Mouse (Mus musculus) heart, embryonic 11.5 days (tissue): ENCODE data around the gene N4bp3. TPM values are rescaled to one million over a fixed set of nuclear protein-coding genes. Genes with fewer than 3 reads are reported as not detected.
"Not testable (repeated sequence)": the region's sequence is repeated elsewhere in the genome, so short reads cannot be mapped to it uniquely, and the experiment has no call there.

ENCODE experiments used
- ATAC-seq: fragments of 200-750 bp; cut with Nextera tagmentation; replicated peaks from 2 replicates; pipeline ENCODE4 v1.8.0; 2017; ENCODE audit warnings: moderate library complexity; ENCODE audit not compliant: insufficient number of reproducible peaks, low FRiP score, low TSS enrichment
- H3K27ac ChIP-seq: fragments of 300-500 bp; sonication (generic); 2 replicates; pipeline ENCODE4 v1.5.1; 2014; ENCODE audit warnings: mild to moderate bottlenecking, low read depth, low read length
- H3K27me3 ChIP-seq: fragments of 300-500 bp; sonication (generic); 2 replicates; pipeline ENCODE4 v1.6.1; 2014; ENCODE audit warnings: mild to moderate bottlenecking, low read length, mixed read lengths; ENCODE audit not compliant: control insufficient read depth, insufficient read depth
- H3K36me3 ChIP-seq: fragments of 300-500 bp; sonication (generic); 2 replicates; pipeline ENCODE4 v1.6.1; 2014; ENCODE audit warnings: mild to moderate bottlenecking, low read length, moderate library complexity, mixed read lengths; ENCODE audit not compliant: control insufficient read depth, insufficient read depth
- H3K4me1 ChIP-seq: fragments of 300-500 bp; sonication (generic); 2 replicates; pipeline ENCODE4 v1.6.1; 2014; ENCODE audit warnings: low read length; ENCODE audit not compliant: control insufficient read depth, insufficient read depth
- H3K4me2 ChIP-seq: fragments of 300-500 bp; sonication (generic); 2 replicates; pipeline ENCODE4 v1.6.1; 2014; ENCODE audit warnings: mild to moderate bottlenecking, moderate library complexity
- H3K4me3 ChIP-seq: fragments of 300-500 bp; sonication (generic); 2 replicates; pipeline ENCODE4 v1.5.1; 2014; ENCODE audit warnings: low read depth, low read length
- H3K9ac ChIP-seq: fragments of 300-500 bp; sonication (generic); 2 replicates; pipeline ENCODE4 v1.6.1; 2014; ENCODE audit warnings: mild to moderate bottlenecking, low read depth, low read length, moderate library complexity
- H3K9me3 ChIP-seq: fragments of 300-500 bp; sonication (generic); replicated peaks from 2 replicates; pipeline ENCODE4 v1.6.1; 2016; ENCODE audit warnings: low read length; ENCODE audit not compliant: control insufficient read depth
- WGBS: fragments of 180-500 bp; shearing (Covaris S2); extraction: QIAGEN DNeasy Blood & Tissue Kit; methylation state at CpG from one replicate; pipeline ENCODE4 v1.1.7; 2014; ENCODE audit not compliant: insufficient replicate concordance; 5-methylcytosine and 5-hydroxymethylcytosine counted together
- polyA plus RNA-seq: library from polyadenylated mRNA; unstranded; fragments of >200 nt; fragmentation: Nextera tagmentation; extraction: Ambion mirVana; gene quantifications from 2 replicates; pipeline ENCODE4 v1.2.1, GENCODE M21; 2014

N4bp3 gene
- polyA plus RNA-seq, 1 experiment from 2014 or later: 4.2 TPM

- H3K9ac ChIP-seq: no peak overlapping the region
- 72% methylated on average over 6 of the region's 6 CpGs for WGBS
- no peak for ATAC-seq
- H3K4me2 ChIP-seq: no peak overlapping the region
- H3K4me3 ChIP-seq: no peak overlapping the region
- H3K9me3 ChIP-seq: no peaks in the 10 kb centered on the region
- no peaks in the 10 kb centered on the region for H3K27me3 ChIP-seq
- no peak overlapping the region for H3K27ac ChIP-seq
- H3K36me3 ChIP-seq: no peaks in the 10 kb centered on the region
- no peaks in the 10 kb centered on the region for H3K4me1 ChIP-seq
Observed at GRCm38 (mm10) chr11:51677737-51678418, 27.2 kb upstream of the N4bp3 start.

DNA sequence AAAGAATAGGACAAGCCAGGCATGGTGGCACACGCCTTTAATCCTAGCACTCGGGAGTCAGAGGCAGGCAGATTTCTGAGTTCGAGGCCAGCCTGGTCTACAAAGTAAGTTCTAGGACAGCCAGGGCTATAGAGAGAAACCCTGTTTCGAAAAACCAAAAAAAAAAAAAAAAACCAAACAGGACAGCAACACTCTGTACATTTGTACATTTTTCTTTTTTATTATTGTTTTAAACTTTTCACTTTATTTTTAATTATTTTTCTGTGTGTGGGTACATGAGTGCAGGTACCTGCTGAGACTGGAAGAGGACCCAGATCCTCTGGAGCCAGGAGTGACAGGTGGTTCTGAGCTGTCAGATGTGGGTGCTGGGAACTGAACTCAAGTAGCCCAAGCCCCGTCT lies 24.7 kb upstream of the N4bp3 start:
- H3K36me3 ChIP-seq: no peaks in the 10 kb centered on the region
- H3K4me2 ChIP-seq: no peak overlapping the region
- no peaks in the 10 kb centered on the region for H3K9me3 ChIP-seq
- no peak overlapping the region for H3K9ac ChIP-seq
- no peaks in the 10 kb centered on the region for H3K4me1 ChIP-seq
- no peaks in the 10 kb centered on the region for H3K27me3 ChIP-seq
- no peak overlapping the region for H3K4me3 ChIP-seq
- no peak overlapping the region for H3K27ac ChIP-seq
- 71% methylated on average over 5 of the region's 5 CpGs for WGBS
- ATAC-seq: no peak

DNA sequence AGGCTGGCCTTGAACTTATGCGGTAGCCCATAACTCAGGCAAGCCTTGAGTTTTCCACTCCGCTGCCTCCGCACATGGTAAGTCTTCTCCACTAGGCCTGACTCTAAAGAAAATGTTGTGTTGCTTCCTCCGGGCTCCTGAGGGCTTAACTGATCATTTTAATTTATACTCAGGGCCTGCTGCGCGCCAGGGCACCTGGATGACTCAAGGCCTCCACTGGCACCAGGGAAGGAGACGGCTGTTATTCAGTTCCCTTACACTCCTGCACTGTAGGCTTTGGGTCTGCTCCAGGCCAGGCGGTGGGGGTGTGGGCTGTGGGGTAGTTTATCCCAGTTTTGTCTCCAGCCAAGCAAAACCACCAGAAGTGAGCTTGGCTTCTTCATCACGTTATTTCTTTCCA lies 22.6 kb upstream of the N4bp3 start:
- Histone ChIP-seq H3K9ac (no peak overlapping the region), H3K4me3 (no peak overlapping the region), H3K36me3 (no peaks in the 10 kb centered on the region), H3K4me1 (no peaks in the 10 kb centered on the region), H3K4me2 (no peak overlapping the region), H3K9me3 (no peaks in the 10 kb centered on the region), H3K27ac (no peak overlapping the region), H3K27me3 (no peaks in the 10 kb centered on the region)
- no peak for ATAC-seq
- WGBS: 80% methylated on average over 9 of the region's 9 CpGs

- Histone ChIP-seq H3K9me3 (no peaks in the 10 kb centered on the region), H3K4me1 (no peaks in the 10 kb centered on the region), H3K27ac (no peak overlapping the region), H3K4me3 (no peak overlapping the region), H3K4me2 (no peak overlapping the region), H3K36me3 (no peaks in the 10 kb centered on the region), H3K9ac (no peak overlapping the region), H3K27me3 (no peaks in the 10 kb centered on the region)
- ATAC-seq: no peak
- WGBS: 59% methylated on average over 2 of the region's 2 CpGs
Observed at GRCm38 (mm10) chr11:51671376-51671775, 20.7 kb upstream of the N4bp3 start.

GRCm38 (mm10) chr11:51670846-51671245 lies 20.2 kb upstream of the N4bp3 start:
- Histone ChIP-seq H3K4me1 (no peaks in the 10 kb centered on the region), H3K9ac (no peak overlapping the region), H3K4me2 (no peak overlapping the region), H3K4me3 (no peak overlapping the region), H3K36me3 (no peaks in the 10 kb centered on the region), H3K27me3 (no peaks in the 10 kb centered on the region), H3K9me3 (no peaks in the 10 kb centered on the region), H3K27ac (no peak overlapping the region)
- no peak for ATAC-seq
- WGBS: 88% methylated on average over 7 of the region's 7 CpGs

DNA sequence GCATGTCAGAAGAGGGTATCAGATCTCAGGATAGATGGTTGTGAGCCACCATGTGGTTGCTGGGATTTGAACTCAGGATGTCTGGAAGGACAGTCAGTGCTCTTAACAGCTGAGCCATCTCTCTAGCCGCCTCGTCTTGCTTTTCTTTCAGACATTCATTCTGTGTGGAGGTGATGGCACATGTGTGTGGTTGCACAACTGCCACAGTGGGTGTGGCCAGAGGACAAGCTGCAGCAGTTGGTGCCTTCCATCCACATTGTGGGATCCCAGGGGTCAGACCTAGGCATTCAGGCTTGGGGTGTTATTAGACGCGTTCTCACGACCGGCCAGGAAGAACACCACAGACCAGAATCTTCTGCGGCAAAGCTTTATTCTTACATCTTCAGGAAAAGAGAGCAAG lies 14.1 kb upstream of the N4bp3 start:
- 88% methylated on average over 7 of the region's 7 CpGs for WGBS
- H3K36me3 ChIP-seq, H3K4me3 ChIP-seq, H3K9me3 ChIP-seq, H3K4me2 ChIP-seq, H3K9ac ChIP-seq, ATAC-seq, H3K27ac ChIP-seq, H3K4me1 ChIP-seq, H3K27me3 ChIP-seq: not testable (repeated sequence)

DNA sequence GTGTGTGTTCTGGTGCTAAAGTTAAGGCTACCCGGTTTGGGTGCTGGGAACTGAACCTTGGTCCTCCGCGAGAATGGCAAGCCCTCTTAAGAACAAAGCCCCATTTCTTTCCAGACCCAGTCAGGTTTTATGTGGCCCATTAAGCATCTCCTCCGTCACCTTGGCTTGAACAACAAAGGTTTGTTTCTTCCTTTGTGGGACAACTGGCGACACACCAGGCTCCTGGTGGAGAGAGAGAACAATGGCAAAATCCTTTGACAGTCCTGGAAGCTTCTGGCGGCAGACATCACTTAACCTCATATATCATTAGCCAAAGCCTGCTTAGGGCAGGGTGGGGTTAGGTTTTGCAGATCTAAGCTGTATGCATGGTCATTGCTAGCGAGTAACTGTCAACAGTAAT lies 12.0 kb upstream of the N4bp3 start:
- WGBS: 80% methylated on average over 7 of the region's 7 CpGs
- Histone ChIP-seq H3K4me3 (no peak overlapping the region), H3K36me3 (no peaks in the 10 kb centered on the region), H3K4me2 (no peak overlapping the region), H3K9me3 (no peaks in the 10 kb centered on the region), H3K4me1 (no peaks in the 10 kb centered on the region), H3K9ac (no peak overlapping the region), H3K27me3 (no peaks in the 10 kb centered on the region), H3K27ac (no peak overlapping the region)
- no peak for ATAC-seq

DNA sequence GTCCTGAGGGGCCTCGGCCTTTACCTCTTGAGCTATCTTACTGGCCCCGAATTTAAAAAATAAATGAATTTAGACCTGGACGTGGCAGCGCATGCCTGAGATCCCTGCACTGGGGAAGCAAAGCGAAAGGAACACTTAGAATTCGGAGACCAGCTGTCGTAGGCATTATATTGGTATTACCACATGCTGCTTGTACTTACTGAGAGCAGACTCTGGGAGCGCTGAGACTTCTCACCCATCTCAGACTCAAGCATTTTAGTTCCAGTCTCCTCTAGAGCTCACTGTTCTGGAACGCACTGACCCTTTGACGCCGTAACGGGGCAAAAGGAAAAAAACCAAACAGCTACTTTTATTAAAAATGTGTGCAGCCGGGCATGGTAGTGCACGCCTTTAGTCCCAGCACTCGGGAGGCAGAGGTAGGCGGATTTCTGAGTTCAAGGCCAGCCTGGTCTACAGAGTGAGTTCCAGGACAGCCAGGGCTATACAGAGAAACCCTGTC lies 11.3 kb upstream of the N4bp3 start:
- H3K4me3 ChIP-seq: no peak overlapping the region
- H3K9ac ChIP-seq: no peak overlapping the region
- H3K36me3 ChIP-seq: no peaks in the 10 kb centered on the region
- H3K4me1 ChIP-seq: 0 out of 2 replicates have a peak, but pooled peaks cover under 1% of the 10 kb centered on the region
- no peak for ATAC-seq
- no peaks in the 10 kb centered on the region for H3K9me3 ChIP-seq
- H3K27ac ChIP-seq: no peak overlapping the region
- no peaks in the 10 kb centered on the region for H3K27me3 ChIP-seq
- no peak overlapping the region for H3K4me2 ChIP-seq
- WGBS: 81% methylated on average over 16 of the region's 16 CpGs

DNA sequence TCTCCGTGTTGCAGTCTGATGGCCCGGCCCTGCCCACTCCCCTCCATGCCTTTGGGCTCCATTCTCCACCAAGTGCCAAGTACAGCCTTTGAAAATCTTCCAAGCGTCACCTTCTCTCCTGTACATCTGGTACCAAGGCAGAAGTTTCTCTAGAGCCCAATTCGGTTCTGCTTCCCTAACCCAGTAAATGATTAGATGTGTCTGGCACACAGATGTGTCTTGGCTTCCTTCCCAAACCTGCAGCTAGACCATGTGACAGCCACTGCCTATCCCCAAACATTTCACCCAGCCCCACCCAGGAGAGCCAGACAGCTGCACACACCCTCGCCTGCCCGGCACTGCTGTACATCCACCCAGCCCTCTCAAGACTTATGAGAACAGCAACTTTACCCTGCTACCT lies 8.1 kb upstream of the N4bp3 start:
- Histone ChIP-seq H3K4me3 (no peak overlapping the region), H3K4me1 (0 out of 2 replicates have a peak, but pooled peaks cover 2% of the 10 kb centered on the region), H3K9me3 (no peaks in the 10 kb centered on the region), H3K9ac (no peak overlapping the region), H3K27me3 (no peaks in the 10 kb centered on the region), H3K4me2 (no peak overlapping the region), H3K36me3 (no peaks in the 10 kb centered on the region), H3K27ac (no peak overlapping the region)
- ATAC-seq: no peak
- WGBS: 73% methylated on average over 6 of the region's 6 CpGs
